Mouse (Mus musculus): ENCODE data around the gene Aebp1. TPM values are rescaled to one million over a fixed set of nuclear protein-coding genes. Genes with fewer than 3 reads are reported as not detected.
"Not testable (repeated sequence)": the region's sequence is repeated elsewhere in the genome, so short reads cannot be mapped to it uniquely, and the experiment has no call there.

Aebp1 gene
- polyA plus RNA-seq, 1 experiment from 2014 or later = 24.7 TPM

DNA sequence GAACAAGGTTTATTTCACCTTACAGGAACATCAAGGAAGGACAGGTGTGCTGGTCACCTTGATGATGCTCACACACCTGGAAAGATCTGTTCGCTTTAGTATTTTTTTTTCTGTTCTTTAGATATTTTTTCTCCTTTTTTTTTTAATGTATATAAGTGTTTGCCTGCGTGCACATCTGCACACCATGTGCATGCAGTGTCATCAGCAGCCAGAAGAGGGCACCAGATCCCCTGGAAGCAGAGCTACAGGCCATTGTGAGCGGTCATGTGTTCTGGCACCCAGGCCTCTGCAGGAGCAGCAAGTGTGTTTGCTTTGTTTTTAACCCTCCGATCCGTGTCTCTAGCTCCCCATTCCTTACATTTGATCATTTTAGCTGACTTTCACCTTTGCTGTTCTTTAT lies 18.2 kb downstream of the Aebp1 start:
- Histone ChIP-seq H3K4me3 (no peak overlapping the region), H3K27ac (replicated peaks) (no peak overlapping the region), H3K4me1 (replicated peaks) (peaks cover 30% of the 10 kb centered on the region), H3K36me3 (peaks cover 15% of the 10 kb centered on the region; the same call in 1 of the 2 replicates), H3K27me3 (no peaks in the 10 kb centered on the region), H3K9ac (no peak overlapping the region), H3K9me3 (no peaks in the 10 kb centered on the region), H3K4me2 (no peak overlapping the region)
- ATAC-seq (ENCODE audit: low read depth) = no peak
- WGBS = 52% methylated on average over 5 of the region's 5 CpGs

DNA sequence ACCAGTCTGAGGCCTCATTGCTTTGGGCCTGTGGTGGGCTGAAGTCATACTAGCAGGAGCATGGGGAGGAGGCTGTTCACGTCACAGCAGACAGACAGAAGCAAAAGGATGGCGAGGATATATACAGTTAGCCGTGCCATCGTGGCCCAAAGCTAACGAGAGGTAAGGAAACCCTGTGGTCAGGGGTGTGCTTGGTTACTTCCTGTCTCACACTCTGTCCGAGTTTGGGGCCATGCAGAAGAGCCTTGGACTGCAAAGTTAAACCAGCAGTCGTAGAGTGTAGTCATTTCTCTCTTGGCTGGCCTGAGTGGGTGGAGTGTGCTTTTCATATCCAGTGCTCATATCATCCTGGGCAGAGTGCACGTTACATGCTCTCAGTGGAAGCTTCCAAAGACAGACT lies 20.8 kb downstream of the Aebp1 start:
- Histone ChIP-seq H3K27ac (replicated peaks) (no peak overlapping the region), H3K27me3 (no peaks in the 10 kb centered on the region), H3K4me1 (replicated peaks) (peaks cover 21% of the 10 kb centered on the region), H3K36me3 (no peaks in the 10 kb centered on the region), H3K9me3 (no peaks in the 10 kb centered on the region), H3K9ac (no peak overlapping the region), H3K4me2 (no peak overlapping the region), H3K4me3 (no peak overlapping the region)
- no peak for ATAC-seq (ENCODE audit: low read depth)
- WGBS = 84% methylated on average over 8 of the region's 8 CpGs

GRCm38 (mm10) chr11:5886187-5886586 lies 24.4 kb downstream of the Aebp1 start:
- Histone ChIP-seq H3K9ac (no peak overlapping the region), H3K27me3 (no peaks in the 10 kb centered on the region), H3K27ac (replicated peaks) (no peak overlapping the region), H3K9me3 (no peaks in the 10 kb centered on the region), H3K36me3 (no peaks in the 10 kb centered on the region), H3K4me3 (no peak overlapping the region), H3K4me2 (no peak overlapping the region), H3K4me1 (replicated peaks) (peaks cover 34% of the 10 kb centered on the region)
- WGBS = 17% methylated on average over 9 of the region's 9 CpGs
- peak; percentile 24; the same call in 1 of the 2 replicates for ATAC-seq (ENCODE audit: low read depth)

DNA sequence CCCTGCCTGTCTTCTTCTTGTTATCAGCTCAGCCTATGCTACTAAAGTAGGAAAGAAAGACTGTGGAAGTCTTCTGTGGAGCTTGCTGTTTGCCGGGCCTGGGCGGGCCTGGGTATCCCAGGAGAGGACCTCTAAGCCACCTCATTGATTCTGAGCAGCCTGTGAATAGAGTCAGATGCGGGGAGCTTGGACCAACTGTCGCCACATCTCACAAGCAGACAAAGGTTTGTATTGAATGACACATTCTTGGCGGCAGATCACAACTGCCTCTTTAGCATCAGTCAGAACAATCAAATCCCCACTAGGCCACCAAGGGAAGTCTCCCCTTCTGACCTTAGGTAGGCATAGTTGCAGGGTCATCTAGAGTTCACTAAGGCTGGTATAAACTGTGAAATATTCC lies 25.5 kb downstream of the Aebp1 start:
- no peak overlapping the region for H3K4me2 ChIP-seq
- H3K36me3 ChIP-seq = no peaks in the 10 kb centered on the region
- no peaks in the 10 kb centered on the region for H3K9me3 ChIP-seq
- no peak overlapping the region for H3K27ac ChIP-seq (replicated peaks)
- peaks cover 44% of the 10 kb centered on the region for H3K4me1 ChIP-seq (replicated peaks)
- H3K4me3 ChIP-seq = no peak overlapping the region
- 21% methylated on average over 5 of the region's 5 CpGs for WGBS
- H3K9ac ChIP-seq = peak overlapping the region; percentile 47; the same call in 1 of the 2 replicates
- ATAC-seq (ENCODE audit: low read depth) = no peak
- H3K27me3 ChIP-seq = no peaks in the 10 kb centered on the region

GRCm38 (mm10) chr11:5888563-5888962 lies 26.8 kb downstream of the Aebp1 start:
- Histone ChIP-seq H3K4me1 (replicated peaks) (peaks cover 54% of the 10 kb centered on the region), H3K27ac (replicated peaks) (peak overlapping the region; percentile 42; the same call in 1 of the 2 replicates)
- H3K4me2 ChIP-seq; H3K4me3 ChIP-seq; ATAC-seq (ENCODE audit: low read depth); H3K27me3 ChIP-seq; H3K36me3 ChIP-seq; H3K9me3 ChIP-seq; H3K9ac ChIP-seq: not testable (repeated sequence)
- WGBS = 60% methylated on average over 5 of the region's 5 CpGs

GRCm38 (mm10) chr11:5892151-5892591 lies 30.4 kb downstream of the Aebp1 start:
- H3K27me3 ChIP-seq = 0 out of 2 replicates have a peak, but pooled peaks cover under 1% of the 10 kb centered on the region
- H3K4me1 ChIP-seq (replicated peaks) = peaks cover 54% of the 10 kb centered on the region
- H3K4me3 ChIP-seq = no peak overlapping the region
- H3K4me2 ChIP-seq = no peak overlapping the region
- 48% methylated on average over 8 of the region's 8 CpGs for whole genome bisulfite sequencing
- H3K36me3 ChIP-seq = no peaks in the 10 kb centered on the region
- ATAC-seq (ENCODE audit: low read depth) = no peak; the same call in 1 of the 2 replicates
- H3K9me3 ChIP-seq = no peaks in the 10 kb centered on the region
- peak overlapping the region; percentile 52 for H3K27ac ChIP-seq (replicated peaks)
- no peak overlapping the region for H3K9ac ChIP-seq

DNA sequence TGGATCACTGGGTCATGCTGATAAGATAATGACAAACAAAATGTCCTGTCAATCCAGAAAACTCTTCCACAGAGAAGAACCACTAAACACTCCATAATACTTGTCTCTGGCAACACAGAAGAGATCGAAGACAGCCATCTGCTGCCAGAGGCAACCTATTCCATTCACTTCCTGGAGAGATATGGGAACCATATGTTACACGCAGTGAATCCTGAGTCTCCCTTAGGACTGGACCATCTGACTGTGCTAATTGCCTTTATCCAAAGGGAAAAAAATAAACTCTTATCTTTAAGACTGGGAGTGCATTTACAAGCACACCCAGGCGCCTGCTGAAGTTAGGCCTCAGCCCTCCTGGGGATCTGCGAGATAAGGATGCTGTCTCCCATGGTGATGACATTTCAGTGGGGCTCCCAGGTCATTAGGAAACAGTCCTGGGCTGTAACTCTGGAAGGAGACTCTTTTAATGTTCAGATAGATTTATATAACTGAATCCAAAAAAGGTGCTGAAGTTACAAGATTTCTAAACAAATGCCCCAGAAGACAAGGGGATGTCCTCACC lies 31.1 kb downstream of the Aebp1 start:
- H3K4me2 ChIP-seq = no peak overlapping the region
- no peaks in the 10 kb centered on the region for H3K9me3 ChIP-seq
- H3K9ac ChIP-seq = no peak overlapping the region
- H3K4me1 ChIP-seq (replicated peaks) = peaks cover 54% of the 10 kb centered on the region
- H3K27ac ChIP-seq (replicated peaks) = no peak overlapping the region
- 37% methylated on average over 4 of the region's 4 CpGs for WGBS
- peaks cover 7% of the 10 kb centered on the region; the same call in 1 of the 2 replicates for H3K27me3 ChIP-seq
- no peak overlapping the region for H3K4me3 ChIP-seq
- H3K36me3 ChIP-seq = no peaks in the 10 kb centered on the region
- ATAC-seq (ENCODE audit: low read depth) = no peak

DNA sequence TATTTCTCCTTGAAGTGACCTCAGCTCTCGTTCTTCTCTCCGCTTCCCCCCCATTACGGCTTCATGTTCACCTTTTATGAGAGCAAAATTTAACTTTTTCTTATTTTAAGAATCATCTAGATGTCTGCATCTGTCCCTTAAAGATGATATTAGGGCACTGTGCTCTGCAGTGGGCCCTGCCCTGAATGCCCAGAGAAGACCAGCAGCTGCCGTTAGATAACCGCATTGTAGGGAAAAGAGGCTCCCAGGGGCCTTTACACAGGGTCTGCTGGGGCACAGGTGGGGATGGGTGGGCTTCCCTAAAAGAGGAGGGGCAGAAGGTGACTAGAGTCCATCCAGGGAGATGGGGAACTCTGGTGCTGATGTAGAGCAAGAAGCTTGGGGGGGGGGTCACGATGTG lies 32.1 kb downstream of the Aebp1 start:
- WGBS = 60% methylated on average over 6 of the region's 6 CpGs
- no peak overlapping the region for H3K4me2 ChIP-seq

GRCm38 (mm10) chr11:5897230-5897629 lies 35.5 kb downstream of the Aebp1 start:
- 24% methylated on average over 16 of the region's 16 CpGs for WGBS

More for the DNA sequence above, 32.1 kb downstream of the Aebp1 start:
- no peak overlapping the region for H3K27ac ChIP-seq (replicated peaks)
- H3K4me1 ChIP-seq (replicated peaks) = peaks cover 53% of the 10 kb centered on the region
- peaks cover 16% of the 10 kb centered on the region for H3K27me3 ChIP-seq
- H3K9ac ChIP-seq = no peak overlapping the region
- H3K36me3 ChIP-seq = no peaks in the 10 kb centered on the region
- H3K4me3 ChIP-seq = no peak overlapping the region
- ATAC-seq (ENCODE audit: low read depth) = no peak
- no peaks in the 10 kb centered on the region for H3K9me3 ChIP-seq

GRCm38 (mm10) chr11:5897839-5898238 lies 36.1 kb downstream of the Aebp1 start:
- 12% methylated on average over 10 of the region's 10 CpGs for WGBS
- no peak overlapping the region for H3K9ac ChIP-seq
- no peaks in the 10 kb centered on the region for H3K36me3 ChIP-seq
- H3K4me3 ChIP-seq = no peak overlapping the region
- peaks cover 44% of the 10 kb centered on the region for H3K4me1 ChIP-seq (replicated peaks)
- H3K4me2 ChIP-seq = no peak overlapping the region
- ATAC-seq (ENCODE audit: low read depth) = no peak
- H3K27me3 ChIP-seq = peaks cover 22% of the 10 kb centered on the region
- no peaks in the 10 kb centered on the region for H3K9me3 ChIP-seq
- no peak overlapping the region for H3K27ac ChIP-seq (replicated peaks)

More at GRCm38 (mm10) chr11:5897230-5897629, 35.5 kb downstream of the Aebp1 start:
- Histone ChIP-seq H3K27me3 (peaks cover 22% of the 10 kb centered on the region), H3K9ac (no peak overlapping the region; the same call in 1 of the 2 replicates), H3K36me3 (no peaks in the 10 kb centered on the region), H3K4me1 (replicated peaks) (peaks cover 44% of the 10 kb centered on the region), H3K9me3 (no peaks in the 10 kb centered on the region), H3K27ac (replicated peaks) (no peak overlapping the region), H3K4me3 (no peak overlapping the region), H3K4me2 (0 out of 2 replicates have a peak overlapping the region, but pooled peaks have one; percentile 18)
- ATAC-seq (ENCODE audit: low read depth) = no peak

DNA sequence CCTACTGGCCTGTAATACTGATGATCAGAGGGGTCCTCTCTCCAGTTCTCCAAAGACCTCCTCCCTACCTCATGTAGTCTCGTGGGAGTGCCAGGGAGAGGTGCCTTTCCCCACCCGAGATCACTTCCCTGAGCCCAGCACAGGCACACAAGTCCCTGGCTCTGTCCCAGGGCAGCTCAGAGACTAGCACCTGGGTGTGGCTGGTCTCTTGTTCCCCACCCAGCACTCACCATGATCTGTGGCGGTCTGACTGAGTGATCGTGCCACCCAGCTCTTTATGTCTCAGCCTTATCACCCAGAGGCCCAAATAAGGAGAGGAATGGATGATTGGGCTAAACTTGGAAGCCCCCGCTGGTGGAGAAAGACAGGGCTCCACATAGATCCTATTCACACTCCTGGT lies 36.8 kb downstream of the Aebp1 start, which contains the start of gene Myl7:
TSS of gene Myl7 (minus strand) at position 252 of the 400 bp plus-strand sequence.
- WGBS = 77% methylated on average over 5 of the region's 5 CpGs
- Histone ChIP-seq H3K4me3 (no peak within 1 kb of the TSS), H3K27ac (replicated peaks) (no peak within 1 kb of the TSS), H3K4me2 (no peak within 1 kb of the TSS), H3K27me3 (peaks cover 22% of the 10 kb centered on the region), H3K9ac (no peak within 1 kb of the TSS), H3K4me1 (replicated peaks) (peaks cover 43% of the 10 kb centered on the region), H3K9me3 (no peaks in the 10 kb centered on the region), H3K36me3 (no peaks in the 10 kb centered on the region)
- ATAC-seq (ENCODE audit: low read depth) = no peak

DNA sequence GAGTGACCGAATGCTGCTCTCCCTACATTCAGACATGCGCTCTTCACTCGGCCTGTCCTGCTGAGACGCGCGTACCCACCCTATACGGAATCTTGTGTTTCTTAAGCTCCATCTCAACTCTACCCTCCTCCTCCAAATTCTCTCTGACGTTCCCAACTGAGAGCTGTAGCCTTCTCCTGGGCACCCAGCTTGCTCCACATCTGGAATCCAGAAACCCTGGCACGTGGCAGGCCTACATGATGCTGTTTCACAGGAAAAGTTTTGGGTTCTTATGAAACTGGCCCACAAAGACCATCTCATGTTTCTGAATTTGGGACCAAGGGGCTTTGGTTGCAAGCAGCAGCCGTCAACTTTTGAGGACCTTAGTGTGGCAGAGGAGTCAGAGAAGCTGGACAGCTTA lies 37.5 kb downstream of the Aebp1 start:
- ATAC-seq (ENCODE audit: low read depth) = no peak
- no peak overlapping the region for H3K4me3 ChIP-seq
- no peak overlapping the region for H3K27ac ChIP-seq (replicated peaks)
- no peak overlapping the region for H3K4me2 ChIP-seq
- peaks cover 44% of the 10 kb centered on the region for H3K4me1 ChIP-seq (replicated peaks)
- no peaks in the 10 kb centered on the region for H3K36me3 ChIP-seq
- peaks cover 22% of the 10 kb centered on the region for H3K27me3 ChIP-seq
- H3K9me3 ChIP-seq = no peaks in the 10 kb centered on the region
- WGBS = 92% methylated on average over 10 of the region's 10 CpGs
- no peak overlapping the region for H3K9ac ChIP-seq

GRCm38 (mm10) chr11:5901320-5901719 lies 39.6 kb downstream of the Aebp1 start:
- 17% methylated on average over 3 of the region's 3 CpGs for WGBS
- ATAC-seq (ENCODE audit: low read depth) = no peak

More at GRCm38 (mm10) chr11:5901320-5901719, 39.6 kb downstream of the Aebp1 start:
- H3K27ac ChIP-seq (replicated peaks) = peak overlapping the region; percentile 87
- no peaks in the 10 kb centered on the region for H3K9me3 ChIP-seq
- peak overlapping the region; percentile 41 for H3K4me3 ChIP-seq
- H3K27me3 ChIP-seq = peaks cover 22% of the 10 kb centered on the region
- peak overlapping the region; percentile 71 for H3K4me2 ChIP-seq
- H3K4me1 ChIP-seq (replicated peaks) = peaks cover 47% of the 10 kb centered on the region
- peak overlapping the region; percentile 75 for H3K9ac ChIP-seq
- no peaks in the 10 kb centered on the region for H3K36me3 ChIP-seq

All from neural tube, embryonic 13.5 days (tissue).